Mouse (Mus musculus) embryonic facial prominence, embryonic 15.5 days (tissue): Measurements from ENCODE around the gene Rangap1. TPM values are rescaled to one million over a fixed set of nuclear protein-coding genes. Genes with fewer than 3 reads are reported as not detected.

Experiments used
- ATAC-seq: fragments of 200-750 bp; cut with Nextera tagmentation; 2 replicates; pipeline ENCODE4 v1.8.0; 2017; ENCODE audit warnings: low read depth, moderate TSS enrichment; ENCODE audit not compliant: insufficient number of reproducible peaks, low FRiP score, low TSS enrichment
- H3K27ac ChIP-seq: fragments of 300-500 bp; sonication (generic); replicated peaks from 2 replicates; pipeline ENCODE4 v1.5.1; 2015; ENCODE audit warnings: mild to moderate bottlenecking, inconsistent platforms
- H3K27me3 ChIP-seq: fragments of 300-500 bp; sonication (generic); 2 replicates; pipeline ENCODE4 v1.6.1; 2015; ENCODE audit warnings: inconsistent platforms
- H3K36me3 ChIP-seq: fragments of 300-500 bp; sonication (generic); 2 replicates; pipeline ENCODE4 v1.6.1; 2015; ENCODE audit warnings: mild to moderate bottlenecking, inconsistent platforms
- H3K4me1 ChIP-seq: fragments of 300-500 bp; sonication (generic); 2 replicates; pipeline ENCODE4 v1.6.1; 2015; ENCODE audit warnings: inconsistent platforms
- H3K4me2 ChIP-seq: fragments of 300-500 bp; sonication (generic); replicated peaks from 2 replicates; pipeline ENCODE4 v1.6.1; 2015; ENCODE audit warnings: mild to moderate bottlenecking, inconsistent platforms
- H3K4me3 ChIP-seq: fragments of 300-500 bp; sonication (generic); replicated peaks from 2 replicates; pipeline ENCODE4 v1.5.1; 2015; ENCODE audit warnings: mild to moderate bottlenecking, inconsistent platforms
- H3K9ac ChIP-seq: fragments of 300-500 bp; sonication (generic); 2 replicates; pipeline ENCODE4 v1.6.1; 2015; ENCODE audit warnings: inconsistent platforms
- H3K9me3 ChIP-seq: fragments of 300-500 bp; sonication (generic); replicated peaks from 2 replicates; pipeline ENCODE4 v1.6.1; 2016; ENCODE audit warnings: inconsistent platforms
- WGBS: fragments of 180-500 bp; shearing (Covaris S2); methylation state at CpG from one replicate; pipeline ENCODE4 v1.1.7; 2015; 5-methylcytosine and 5-hydroxymethylcytosine counted together
- polyA plus RNA-seq: library from polyadenylated mRNA; unstranded; fragments of >200 nt; fragmentation: Nextera tagmentation; extraction: Ambion mirVana; gene quantifications from 2 replicates; pipeline ENCODE4 v1.2.1, GENCODE M21; 2015

Gene Rangap1
- 98.3 and 102 TPM in 2 replicates for polyA plus RNA-seq

DNA sequence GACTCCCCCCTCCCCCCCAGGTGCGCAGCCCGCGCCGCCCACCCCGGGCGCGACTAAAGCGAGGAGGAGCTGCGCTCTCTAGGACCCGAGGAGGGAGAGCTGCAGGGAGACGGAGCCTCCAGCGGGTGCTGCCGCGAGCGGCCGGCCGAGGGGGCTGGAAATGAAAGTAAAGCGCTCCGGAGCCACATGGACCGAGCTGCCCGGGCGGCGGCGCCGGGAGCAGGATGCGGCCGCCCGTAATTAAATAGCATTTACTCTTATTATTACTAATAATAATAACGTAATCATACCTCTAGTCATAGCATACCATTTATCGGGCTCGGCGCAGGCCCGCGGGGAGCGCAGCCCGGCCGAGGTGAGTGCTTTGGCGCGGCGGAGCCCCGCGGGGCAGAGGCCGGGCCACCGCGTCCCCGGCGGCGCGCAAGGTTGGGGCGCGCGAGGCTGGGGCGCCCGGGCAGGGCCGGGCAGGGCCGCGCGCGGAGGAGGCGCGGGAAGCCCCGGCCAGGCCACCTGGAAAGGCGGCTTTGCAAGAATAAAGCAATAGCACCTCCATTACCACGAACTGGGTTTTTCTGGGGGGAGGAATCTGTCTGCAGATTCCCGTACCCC is at the start of gene Rangap1, which contains the start of gene Zc3h7b:
Rangap1 (minus strand) TSS at position 539 of the 609 bp plus-strand sequence.
Zc3h7b (plus strand) TSS at position 66 of the 609 bp plus-strand sequence.
- ATAC-seq = peak; percentile 79
- H3K9me3 ChIP-seq = no peaks in the 10 kb centered on the region
- H3K27me3 ChIP-seq = no peaks in the 10 kb centered on the region
- H3K4me1 ChIP-seq = peaks cover 18% of the 10 kb centered on the region
- peak within 1 kb of the TSS; percentile 94 for H3K27ac ChIP-seq
- H3K36me3 ChIP-seq = no peaks in the 10 kb centered on the region
- peak within 1 kb of the TSS; percentile 76 for H3K4me2 ChIP-seq
- WGBS = under 1% methylated on average over 56 of the region's 65 CpGs
- peak within 1 kb of the TSS; percentile 94 for H3K4me3 ChIP-seq
- H3K9ac ChIP-seq = peak within 1 kb of the TSS; percentile 98

GRCm38 (mm10) chr15:81792444-81792843 is 47.1 kb upstream of the Rangap1 start:
- Histone ChIP-seq H3K27me3 (no peaks in the 10 kb centered on the region), H3K9me3 (no peaks in the 10 kb centered on the region), H3K36me3 (peaks cover 66% of the 10 kb centered on the region), H3K4me2 (no peak overlapping the region), H3K9ac (no peak overlapping the region), H3K4me3 (no peak overlapping the region), H3K4me1 (no peaks in the 10 kb centered on the region), H3K27ac (no peak overlapping the region)
- WGBS = 89% methylated on average over 9 of the region's 9 CpGs
- ATAC-seq = no peak

GRCm38 (mm10) chr15:81787525-81787924 is 42.2 kb upstream of the Rangap1 start:
- Histone ChIP-seq H3K4me3 (no peak overlapping the region), H3K27ac (no peak overlapping the region), H3K9me3 (no peaks in the 10 kb centered on the region), H3K36me3 (peaks cover 90% of the 10 kb centered on the region), H3K9ac (no peak overlapping the region), H3K27me3 (no peaks in the 10 kb centered on the region), H3K4me2 (no peak overlapping the region), H3K4me1 (no peaks in the 10 kb centered on the region)
- no peak for ATAC-seq
- 93% methylated on average over 13 of the region's 13 CpGs for WGBS

- Histone ChIP-seq H3K4me1 (no peaks in the 10 kb centered on the region), H3K27me3 (no peaks in the 10 kb centered on the region), H3K9me3 (no peaks in the 10 kb centered on the region), H3K4me3 (no peak overlapping the region), H3K9ac (no peak overlapping the region), H3K36me3 (peaks cover 90% of the 10 kb centered on the region), H3K27ac (no peak overlapping the region), H3K4me2 (no peak overlapping the region)
- 93% methylated on average over 8 of the region's 8 CpGs for WGBS
- no peak for ATAC-seq
These were observed 40.4 kb upstream of the Rangap1 start for GRCm38 (mm10) chr15:81785701-81786100.

DNA sequence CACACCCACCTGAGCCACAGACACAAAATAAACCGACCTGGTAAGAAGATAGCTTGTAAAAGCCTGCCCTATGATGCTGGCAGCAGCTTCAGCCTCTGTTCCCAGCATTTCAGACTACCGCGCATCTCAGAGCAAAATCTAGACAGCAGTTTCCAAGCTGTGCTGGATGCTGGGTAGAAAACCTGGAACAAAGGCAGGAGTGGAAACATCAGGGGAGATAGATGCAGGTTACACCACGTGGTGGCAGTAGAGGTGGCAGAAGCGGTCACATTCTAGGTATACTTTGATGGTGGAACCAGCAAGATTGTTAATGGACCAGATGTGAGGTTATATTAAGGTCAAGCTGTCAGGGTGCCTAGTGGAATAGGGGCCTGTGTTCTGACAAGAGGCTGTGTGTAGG is 39.4 kb upstream of the Rangap1 start:
- H3K9ac ChIP-seq = no peak overlapping the region
- no peaks in the 10 kb centered on the region for H3K4me1 ChIP-seq
- no peaks in the 10 kb centered on the region for H3K9me3 ChIP-seq
- H3K4me3 ChIP-seq = no peak overlapping the region
- H3K27me3 ChIP-seq = no peaks in the 10 kb centered on the region
- no peak for ATAC-seq
- 67% methylated on average over 5 of the region's 5 CpGs for WGBS
- no peak overlapping the region for H3K27ac ChIP-seq
- H3K4me2 ChIP-seq = no peak overlapping the region
- H3K36me3 ChIP-seq = peaks cover 92% of the 10 kb centered on the region

GRCm38 (mm10) chr15:81781816-81782215 is 36.5 kb upstream of the Rangap1 start:
- Histone ChIP-seq H3K27ac (no peak overlapping the region), H3K9me3 (no peaks in the 10 kb centered on the region), H3K27me3 (no peaks in the 10 kb centered on the region), H3K36me3 (peaks cover 96% of the 10 kb centered on the region), H3K4me2 (no peak overlapping the region), H3K4me3 (no peak overlapping the region), H3K4me1 (no peaks in the 10 kb centered on the region), H3K9ac (no peak overlapping the region)
- WGBS = 86% methylated on average over 7 of the region's 7 CpGs
- ATAC-seq = no peak

- Histone ChIP-seq H3K4me1 (peaks cover 6% of the 10 kb centered on the region), H3K27me3 (no peaks in the 10 kb centered on the region), H3K36me3 (peaks cover 98% of the 10 kb centered on the region), H3K27ac (no peak overlapping the region), H3K4me3 (no peak overlapping the region), H3K4me2 (no peak overlapping the region), H3K9ac (no peak overlapping the region), H3K9me3 (no peaks in the 10 kb centered on the region)
- WGBS = 87% methylated on average over 11 of the region's 11 CpGs
- no peak for ATAC-seq
These were observed 31.5 kb upstream of the Rangap1 start for GRCm38 (mm10) chr15:81776631-81777422.

- Histone ChIP-seq H3K27ac (no peak overlapping the region), H3K4me2 (no peak overlapping the region), H3K36me3 (peaks cover 90% of the 10 kb centered on the region), H3K4me1 (peaks cover 6% of the 10 kb centered on the region), H3K9ac (no peak overlapping the region), H3K4me3 (no peak overlapping the region), H3K27me3 (no peaks in the 10 kb centered on the region), H3K9me3 (no peaks in the 10 kb centered on the region)
- WGBS = 89% methylated on average over 15 of the region's 15 CpGs
- no peak for ATAC-seq
These were observed 29.3 kb upstream of the Rangap1 start for GRCm38 (mm10) chr15:81774505-81775171.

DNA sequence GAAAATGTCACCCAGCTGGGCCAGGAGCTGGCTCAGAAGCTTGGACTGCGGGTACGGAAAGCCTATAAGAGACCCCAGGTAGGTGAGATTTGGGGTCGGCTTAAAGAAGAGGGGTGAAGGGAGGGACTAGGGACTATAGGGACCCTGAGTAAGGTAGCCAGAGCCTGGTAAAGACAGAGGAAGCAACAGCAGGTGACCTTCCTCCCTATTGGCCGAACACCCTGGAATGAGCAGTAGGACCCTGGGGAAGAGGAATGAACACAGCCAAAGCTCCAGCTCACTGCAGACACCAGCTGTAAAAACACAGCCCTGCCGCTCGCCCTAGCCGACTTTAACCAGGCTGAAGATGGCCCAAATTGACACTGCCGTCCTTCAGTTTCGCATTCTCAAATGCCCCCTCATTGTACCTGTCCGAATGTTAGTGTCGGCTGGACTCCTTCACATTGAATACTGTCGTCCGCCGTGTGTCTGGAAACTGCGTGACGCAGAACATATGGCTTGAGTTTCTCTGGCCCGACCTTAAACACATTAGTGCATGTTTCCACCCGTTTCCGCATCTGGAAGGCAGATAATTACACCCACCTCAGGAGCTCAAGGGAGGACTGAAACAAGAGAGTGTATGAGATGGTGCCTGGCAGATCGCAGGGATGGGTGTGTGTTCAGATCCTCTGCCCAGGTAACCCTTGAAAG is 27.2 kb upstream of the Rangap1 start:
- H3K27me3 ChIP-seq = no peaks in the 10 kb centered on the region
- no peak overlapping the region for H3K9ac ChIP-seq
- peaks cover 88% of the 10 kb centered on the region for H3K36me3 ChIP-seq
- peaks cover 6% of the 10 kb centered on the region for H3K4me1 ChIP-seq
- H3K9me3 ChIP-seq = no peaks in the 10 kb centered on the region
- ATAC-seq = no peak
- no peak overlapping the region for H3K4me2 ChIP-seq
- H3K4me3 ChIP-seq = no peak overlapping the region
- 46% methylated on average over 20 of the region's 20 CpGs for WGBS
- peak overlapping the region; percentile 51; the same call in 1 of the 2 replicates for H3K27ac ChIP-seq

GRCm38 (mm10) chr15:81769037-81769436 is 23.7 kb upstream of the Rangap1 start:
- H3K27me3 ChIP-seq = no peaks in the 10 kb centered on the region
- peaks cover 6% of the 10 kb centered on the region for H3K4me1 ChIP-seq
- H3K4me3 ChIP-seq = no peak overlapping the region
- H3K9ac ChIP-seq = no peak overlapping the region
- H3K4me2 ChIP-seq = no peak overlapping the region
- H3K36me3 ChIP-seq = peaks cover 54% of the 10 kb centered on the region
- WGBS = 58% methylated on average over 13 of the region's 13 CpGs
- no peak overlapping the region for H3K27ac ChIP-seq
- no peaks in the 10 kb centered on the region for H3K9me3 ChIP-seq
- no peak for ATAC-seq

GRCm38 (mm10) chr15:81766439-81766838 is 21.1 kb upstream of the Rangap1 start:
- no peak overlapping the region for H3K9ac ChIP-seq
- 87% methylated on average over 5 of the region's 5 CpGs for WGBS

More at GRCm38 (mm10) chr15:81766439-81766838, 21.1 kb upstream of the Rangap1 start:
- Histone ChIP-seq H3K9me3 (no peaks in the 10 kb centered on the region), H3K27ac (no peak overlapping the region), H3K4me1 (no peaks in the 10 kb centered on the region), H3K4me2 (no peak overlapping the region), H3K36me3 (peaks cover 33% of the 10 kb centered on the region), H3K27me3 (no peaks in the 10 kb centered on the region), H3K4me3 (no peak overlapping the region)
- ATAC-seq = no peak
